Mouse (Mus musculus) retina, postnatal 7 days (tissue): ENCODE measurements around the gene Gm5475.

Source experiments
- DNase-seq: peaks from one replicate; pipeline ENCODE4 v3.0.0-alpha.2; 2012; ENCODE audit warnings: low read depth, low spot score

Gene Gm5475

DNA sequence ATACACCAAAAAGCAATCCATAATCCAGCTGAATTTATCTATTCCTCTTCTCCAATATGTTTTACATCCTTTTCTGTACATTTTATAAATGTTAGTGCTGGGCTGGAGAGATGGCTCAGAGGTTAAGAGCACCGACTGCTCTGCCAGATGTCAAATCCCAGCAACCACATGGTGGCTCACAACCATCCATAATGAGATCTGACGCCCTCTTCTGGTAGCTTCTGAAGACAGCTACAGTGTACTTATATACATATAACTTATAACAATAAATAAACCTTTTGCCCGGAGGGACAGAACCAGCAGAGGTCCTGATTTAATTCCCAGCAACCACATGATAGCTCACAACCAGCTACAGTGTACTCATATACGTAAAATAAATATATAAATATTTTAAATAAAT, 26.6 kb downstream of the Gm5475 start:
- DNase-seq, result no peak

DNA sequence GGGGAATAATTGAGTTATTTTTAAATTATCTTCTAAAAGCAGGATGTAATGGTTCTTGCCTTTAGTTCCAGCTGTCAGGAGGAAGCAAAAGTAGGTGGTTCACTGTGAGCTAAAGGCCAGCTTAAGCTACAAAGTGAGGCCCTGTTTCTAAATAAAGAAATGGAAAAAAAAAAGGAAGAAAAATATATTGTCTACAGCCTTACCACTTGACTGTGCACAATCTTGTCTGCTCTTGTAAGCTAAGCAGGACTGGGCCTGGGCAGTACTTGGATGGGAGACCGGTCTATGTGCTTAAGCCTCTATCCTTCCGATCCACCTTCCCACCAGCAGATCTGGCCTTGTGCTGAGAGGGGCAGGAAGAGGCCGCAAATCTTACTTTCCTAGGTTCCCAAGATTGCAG, 27.5 kb downstream of the Gm5475 start:
- DNase-seq, result no peak

DNA sequence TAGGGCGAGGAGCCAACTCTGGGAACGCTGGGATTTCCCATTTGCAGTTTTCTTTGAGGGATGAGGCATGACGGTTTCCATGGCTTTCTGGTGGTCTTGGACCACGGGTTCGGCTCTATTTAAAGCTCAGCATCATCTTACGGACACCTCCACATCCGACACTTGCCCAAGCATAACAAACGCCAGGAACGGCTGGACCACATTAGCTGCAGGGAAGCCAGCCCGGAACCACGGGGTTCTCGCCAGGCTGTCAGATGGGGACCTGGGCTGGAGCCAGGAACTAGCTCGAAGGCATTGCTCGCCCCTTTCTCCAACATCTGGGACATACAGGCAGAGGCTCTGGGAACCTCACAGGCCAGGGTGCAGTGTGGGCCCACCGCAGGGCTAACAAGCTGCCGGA, 29.3 kb downstream of the Gm5475 start:
- no peak for DNase-seq

DNA sequence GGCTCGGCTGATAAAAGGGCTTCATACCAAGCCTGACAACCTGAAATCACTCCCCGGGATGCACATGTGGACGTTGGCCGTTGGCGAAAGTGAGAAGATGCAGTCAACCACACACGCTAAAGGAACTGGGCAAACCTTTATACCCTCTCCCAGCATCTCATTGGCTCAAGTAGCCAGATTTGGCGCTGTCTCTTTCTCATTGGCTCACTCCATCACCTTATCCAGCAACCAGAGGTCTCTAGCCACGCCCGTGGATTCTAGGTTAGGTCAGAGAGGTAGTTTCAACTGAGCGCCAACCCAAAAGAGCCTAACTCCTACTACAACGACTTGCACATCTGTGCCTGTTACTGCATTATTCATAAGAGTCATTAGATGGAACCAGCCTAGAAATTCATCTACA, 30.5 kb downstream of the Gm5475 start:
- no peak for DNase-seq

DNA sequence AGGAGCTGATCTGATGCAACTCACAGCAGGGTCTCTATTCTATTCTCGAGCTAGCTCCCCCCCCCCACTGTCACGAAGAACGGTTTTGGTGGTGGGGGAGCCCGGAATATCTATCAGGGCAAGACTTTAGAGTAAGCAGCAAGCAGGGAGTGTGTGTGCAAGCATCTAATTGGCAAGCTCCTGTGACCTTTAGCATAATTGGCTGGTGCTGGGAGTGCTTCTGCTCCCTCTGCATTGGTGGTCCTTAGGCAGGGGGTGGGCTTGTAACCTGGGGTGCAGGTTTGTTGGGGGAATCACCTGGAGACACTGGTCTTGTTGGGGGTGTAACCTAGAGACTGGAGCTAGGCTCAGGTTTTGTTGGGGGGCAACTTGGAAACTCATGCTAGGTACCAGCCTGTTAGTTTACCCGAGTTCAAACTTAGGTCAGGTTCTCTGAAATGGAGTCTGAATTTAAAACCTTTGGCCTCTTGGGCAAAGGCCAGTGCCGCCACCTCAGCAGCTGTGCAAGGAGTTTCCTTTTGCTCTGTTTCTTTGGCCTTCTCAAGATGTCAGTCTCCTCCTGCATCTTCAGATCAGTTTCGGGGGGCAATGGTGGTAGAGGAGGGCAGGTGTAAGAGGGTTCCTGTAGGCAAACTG, 34.5 kb downstream of the Gm5475 start:
- no peak for DNase-seq

DNA sequence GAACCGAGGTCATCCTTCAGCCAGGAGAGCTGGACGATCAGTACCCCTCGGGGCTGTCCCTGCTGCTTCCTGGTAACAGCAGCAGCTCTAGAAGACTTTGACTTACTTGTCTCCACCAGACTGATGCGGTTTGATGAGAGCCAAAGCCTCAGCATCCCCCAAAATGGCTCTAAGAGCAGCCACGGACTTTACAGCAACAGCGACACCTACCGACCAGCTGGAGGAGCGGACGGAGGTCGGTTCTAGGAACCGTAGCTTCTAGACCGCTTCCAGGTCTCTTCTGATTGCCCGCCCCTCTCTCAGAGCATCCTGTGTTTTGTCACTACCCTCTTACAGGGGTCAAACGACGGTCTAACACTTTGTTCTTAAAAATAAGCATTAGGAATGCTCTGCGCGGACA, 35.4 kb downstream of the Gm5475 start:
- peak; percentile 74 for DNase-seq

DNA sequence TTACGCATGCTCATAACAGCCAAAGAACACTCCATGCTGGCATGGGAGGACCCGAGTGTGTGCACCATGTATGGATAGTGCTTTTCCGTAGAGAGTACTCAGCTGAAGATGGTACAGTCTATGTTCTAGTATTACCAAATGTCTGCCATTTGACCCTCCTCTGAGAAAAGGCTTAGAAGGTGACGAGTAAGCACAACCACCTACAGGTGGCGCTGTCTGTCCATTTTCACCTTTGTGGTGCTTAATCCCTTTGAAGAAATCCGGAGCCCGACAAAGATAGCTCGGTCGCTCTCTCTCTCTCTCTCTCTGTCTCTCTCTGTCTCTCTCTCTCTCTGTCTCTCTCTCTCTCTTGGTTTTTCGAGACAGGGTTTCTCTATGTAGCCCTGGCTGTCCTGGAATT, 36.1 kb downstream of the Gm5475 start:
- peak; percentile 81 for DNase-seq

DNA sequence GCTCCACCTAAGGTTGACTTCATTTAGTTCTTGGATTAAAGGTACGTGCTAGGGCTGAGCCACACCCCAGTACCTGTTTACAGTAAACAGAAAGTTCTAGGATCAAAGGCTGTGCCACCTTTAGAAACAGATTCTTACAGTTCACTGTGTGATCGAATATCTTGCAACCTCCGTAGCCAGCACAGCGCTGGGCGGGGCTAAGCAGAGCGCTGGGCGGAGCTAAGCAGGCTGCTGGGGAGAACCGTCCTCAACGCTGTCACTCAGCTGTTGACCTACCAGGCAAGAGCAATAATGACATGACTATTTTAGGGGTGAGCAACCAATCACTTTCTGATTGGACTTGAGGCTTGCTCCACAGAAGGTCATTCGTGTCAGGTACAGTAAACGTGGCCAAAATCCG, 39.0 kb downstream of the Gm5475 start:
- DNase-seq, result no peak

DNA sequence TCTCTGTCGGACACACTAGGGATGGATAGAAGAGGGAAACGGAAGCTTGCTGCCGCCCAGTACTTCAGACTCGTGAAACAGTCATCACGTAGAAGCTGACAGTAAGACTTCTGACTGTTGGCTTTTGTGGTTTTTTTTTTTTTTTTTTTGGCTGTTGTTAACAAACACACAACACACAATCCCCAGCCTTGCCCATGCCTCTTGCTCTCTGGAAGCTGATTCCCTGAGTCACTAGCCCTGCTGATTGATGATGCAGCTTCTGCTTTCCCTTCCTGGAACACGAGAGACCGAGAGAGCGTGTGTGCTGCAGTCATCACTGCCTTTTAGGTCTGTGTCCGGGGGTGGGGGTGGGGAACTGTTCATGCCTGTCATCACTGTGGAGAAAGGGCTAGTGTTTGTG, 39.7 kb downstream of the Gm5475 start:
- DNase-seq, result no peak

DNA sequence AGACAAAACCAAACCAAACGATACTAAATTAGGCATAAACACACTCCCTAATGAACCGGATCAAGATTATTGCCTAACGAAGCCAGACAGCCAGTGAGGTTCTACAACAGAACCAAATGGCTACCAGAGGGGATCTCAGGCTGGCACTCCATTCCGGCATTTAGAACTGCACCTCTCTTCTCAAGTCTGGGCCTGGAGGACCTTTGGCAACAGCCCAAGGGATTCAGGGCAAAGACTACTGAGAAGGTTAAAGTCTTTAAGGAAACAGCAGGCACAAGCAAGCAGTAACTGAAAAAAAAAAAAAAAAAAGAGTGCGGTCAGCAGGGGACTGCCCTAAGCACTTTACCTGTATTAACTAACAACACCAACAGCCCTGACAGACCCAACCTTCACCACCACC, 40.1 kb downstream of the Gm5475 start:
- DNase-seq, result no peak

DNA sequence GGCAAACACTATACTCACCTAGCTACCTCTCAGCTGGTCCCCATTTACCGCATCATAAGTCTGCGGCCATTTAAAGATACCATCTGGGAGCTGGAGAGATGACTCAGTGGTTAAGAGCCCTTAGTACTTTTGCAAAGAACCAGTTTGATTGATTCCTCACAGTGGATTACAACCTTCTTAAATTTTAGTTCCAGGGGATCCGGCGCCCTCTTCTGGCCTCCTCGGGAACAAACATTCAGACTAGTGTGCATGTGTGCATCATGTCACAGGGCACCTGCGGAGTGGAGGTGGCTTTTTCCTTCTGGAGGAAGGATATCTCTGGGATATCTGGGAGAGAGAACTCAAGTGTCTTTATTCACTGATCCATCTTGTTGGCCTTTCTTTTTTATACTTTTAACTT, 41.8 kb downstream of the Gm5475 start:
- DNase-seq, result no peak

DNA sequence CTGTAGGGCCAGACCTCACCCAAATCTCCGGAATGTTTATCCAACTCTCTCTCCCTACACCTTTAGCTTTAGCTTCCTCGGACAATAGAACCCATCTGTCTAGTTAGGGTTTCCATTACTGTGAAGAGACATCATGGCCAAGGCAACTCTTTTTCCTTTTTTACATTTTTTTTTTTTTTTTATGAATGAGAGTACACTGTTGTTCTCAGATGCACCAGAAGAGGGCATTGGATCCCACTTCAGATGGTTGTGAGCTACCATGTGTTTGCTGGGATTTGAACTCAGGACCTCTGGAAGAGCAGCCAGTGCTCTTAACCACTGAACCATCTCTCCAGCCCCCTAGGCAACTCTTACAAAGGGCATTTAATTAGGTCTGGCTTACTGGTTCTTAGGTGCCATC, 43.5 kb downstream of the Gm5475 start:
- no peak for DNase-seq

DNA sequence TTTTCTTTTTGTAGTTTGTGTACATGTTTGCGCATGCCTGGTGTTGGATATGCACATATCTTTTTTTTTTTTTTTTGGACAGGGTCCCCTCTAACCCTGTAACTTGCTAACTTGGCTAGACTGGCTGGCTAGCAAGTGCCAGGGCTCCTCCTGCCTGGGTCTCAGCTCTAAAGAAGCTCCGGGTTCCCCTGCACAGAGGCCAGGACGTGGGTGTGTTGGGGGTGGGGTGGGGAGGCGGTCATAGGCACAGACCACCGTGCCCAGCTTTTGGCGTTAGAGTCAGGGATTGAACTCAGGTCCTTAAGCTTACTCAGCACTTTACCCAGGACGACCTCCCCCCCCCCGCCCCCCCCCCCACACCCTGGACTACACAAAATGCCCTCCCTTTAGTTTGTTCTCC, 45.8 kb downstream of the Gm5475 start:
- no peak for DNase-seq

DNA sequence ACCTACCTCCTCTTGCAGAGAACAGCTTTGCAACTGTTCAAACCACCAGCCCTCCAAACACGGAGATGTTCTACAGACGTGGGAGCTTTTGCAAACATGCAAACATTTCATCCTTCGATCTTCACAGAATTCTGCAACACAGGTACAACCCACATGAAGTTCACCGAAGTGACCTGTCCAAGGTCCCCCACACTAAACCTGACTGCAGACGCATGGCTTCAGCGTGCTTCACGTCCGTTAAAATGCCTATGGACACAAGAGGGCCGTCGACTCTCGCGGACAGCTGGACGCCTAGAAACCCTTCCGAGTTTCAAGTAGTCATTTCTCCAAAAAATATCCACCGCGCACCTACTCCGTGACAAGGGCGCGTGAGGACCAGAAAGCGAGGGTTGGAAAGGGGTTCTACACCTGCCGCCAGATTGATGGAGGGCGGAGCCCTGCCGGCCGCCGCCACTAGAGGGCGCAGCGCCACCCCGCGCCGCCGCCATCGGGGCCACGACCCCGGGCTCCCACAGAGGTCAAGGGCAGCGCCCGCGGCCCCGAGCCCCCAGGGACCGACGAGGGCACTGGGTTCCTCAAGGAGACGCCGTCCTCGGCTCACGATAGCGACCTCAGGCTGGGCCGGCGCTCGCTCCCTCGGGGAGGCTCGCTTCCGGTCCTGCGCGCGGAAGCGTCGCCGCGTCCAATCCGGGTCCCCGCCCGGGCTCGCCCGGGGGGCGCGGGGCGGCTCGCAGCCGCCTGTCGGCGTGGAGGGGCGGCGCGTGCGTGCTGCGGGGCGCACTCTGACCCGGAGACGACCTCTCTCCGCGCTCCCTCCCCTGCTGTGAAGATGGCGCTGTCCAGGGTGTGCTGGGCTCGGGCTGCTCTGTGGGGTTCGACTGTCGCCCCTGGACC, 46.6 kb downstream of the Gm5475 start, which contains the start of gene Letmd1:
Gene Letmd1, plus strand, starts transcription at position 729 of the 894 bp plus-strand sequence.
- peak; percentile 84 for DNase-seq

DNA sequence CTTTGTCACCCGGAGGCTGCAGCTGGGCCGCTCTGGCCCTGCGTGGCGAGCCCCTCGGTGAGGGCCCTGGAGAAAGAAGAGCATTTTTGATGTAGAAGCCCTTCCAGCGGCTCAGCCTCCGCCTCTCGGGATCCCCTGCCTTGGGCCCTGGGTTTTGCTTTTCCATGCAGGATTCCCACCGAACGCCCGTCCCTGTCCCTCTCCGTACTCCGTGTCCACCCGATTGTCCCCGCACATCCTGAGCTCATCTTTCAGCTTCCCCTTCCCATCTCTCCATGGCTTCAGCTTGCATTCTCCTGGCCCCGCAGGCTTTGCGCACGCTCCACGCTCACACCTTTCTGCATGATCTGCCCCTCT, 47.2 kb downstream of the Gm5475 start:
- no peak for DNase-seq

DNA sequence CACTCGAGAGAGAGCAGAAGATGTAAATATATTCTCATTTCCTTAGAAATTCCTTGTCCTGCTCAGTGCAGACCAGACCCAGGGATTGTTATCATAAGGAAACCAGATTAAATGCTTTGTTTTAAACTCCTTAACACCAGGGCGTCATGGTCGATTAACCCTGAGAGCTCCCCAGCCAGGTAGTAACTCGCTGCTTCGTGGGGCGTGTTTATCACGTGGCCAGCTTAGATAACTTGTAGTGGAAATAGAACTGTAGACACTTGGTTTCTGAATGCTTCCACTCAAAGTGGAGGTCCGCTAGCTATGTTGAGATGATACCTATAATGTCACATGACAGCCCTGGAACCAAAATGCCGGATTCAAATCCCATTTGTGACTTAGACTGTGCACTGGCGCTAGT, 48.1 kb downstream of the Gm5475 start:
- no peak for DNase-seq

DNA sequence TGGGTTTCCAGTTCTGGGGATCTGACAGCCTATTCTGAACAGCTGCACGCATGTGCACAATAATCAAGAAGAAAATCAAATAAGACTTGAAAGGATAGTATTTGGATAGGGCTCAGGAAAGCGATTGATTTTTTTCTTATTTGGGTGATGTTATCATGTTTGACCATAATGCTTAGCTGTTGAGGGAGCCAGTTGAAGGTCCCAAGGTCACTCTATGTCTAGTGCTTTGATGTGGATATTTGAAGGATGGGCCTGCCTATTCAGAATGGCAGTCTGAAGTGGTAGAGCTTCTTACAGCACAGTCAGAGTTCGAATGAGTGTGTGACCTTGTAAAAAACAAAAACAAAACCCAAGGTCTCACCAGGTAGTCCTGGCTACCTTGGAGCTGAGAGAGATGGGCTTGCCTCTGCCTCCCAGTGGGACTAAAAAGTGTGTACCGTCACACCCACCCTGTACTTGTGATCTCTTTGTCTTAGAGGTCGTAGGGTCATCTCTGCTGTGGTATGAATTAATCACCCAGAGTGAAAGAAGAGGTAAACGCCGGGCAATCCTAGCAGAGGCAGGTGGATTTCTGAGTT, 52.1 kb downstream of the Gm5475 start:
- DNase-seq, result no peak
